Mouse (Mus musculus) forebrain, embryonic 14.5 days (tissue): Measurements from ENCODE around the gene Wnt3a. TPM values are rescaled to one million over a fixed set of nuclear protein-coding genes. Genes with fewer than 3 reads are reported as not detected.
"Not testable (repeated sequence)": the region's sequence is repeated elsewhere in the genome, so short reads cannot be mapped to it uniquely, and the experiment has no call there.

ENCODE experiments used
- ATAC-seq: fragments of 200-750 bp; cut with Nextera tagmentation; 2 replicates; pipeline ENCODE4 v1.8.0; 2017; ENCODE audit warnings: mild to moderate bottlenecking, moderate library complexity
- DNase-seq: peaks from one replicate; pipeline ENCODE4 v3.0.0-alpha.2; 2015; ENCODE audit warnings: low spot score
- H3K27ac ChIP-seq: fragments of 300-500 bp; sonication (generic); 2 replicates; pipeline ENCODE4 v1.5.1; 2014; ENCODE audit warnings: low read depth, mild to moderate bottlenecking, control low read depth, low read length, moderate library complexity
- H3K27me3 ChIP-seq: fragments of 300-500 bp; sonication (generic); replicated peaks from 2 replicates; pipeline ENCODE4 v1.6.1; 2014; ENCODE audit warnings: low read length, control low read depth, mixed read lengths; ENCODE audit not compliant: control insufficient read depth, insufficient read depth
- H3K36me3 ChIP-seq: fragments of 300-500 bp; sonication (generic); 2 replicates; pipeline ENCODE4 v1.6.1; 2014; ENCODE audit warnings: low read length, control low read depth; ENCODE audit not compliant: control insufficient read depth, insufficient read depth
- H3K4me1 ChIP-seq: fragments of 300-500 bp; sonication (generic); 2 replicates; pipeline ENCODE4 v1.6.1; 2014; ENCODE audit warnings: antibody characterized with exemption, low read length, control low read depth; ENCODE audit not compliant: control insufficient read depth, insufficient read depth
- H3K4me2 ChIP-seq: fragments of 300-500 bp; sonication (generic); 2 replicates; pipeline ENCODE4 v1.6.1; 2014; ENCODE audit warnings: mild to moderate bottlenecking, control low read depth, low read length
- H3K4me3 ChIP-seq: fragments of 300-500 bp; sonication (generic); 2 replicates; pipeline ENCODE4 v1.5.1; 2014; ENCODE audit warnings: low read depth, low read length, control low read depth
- H3K9ac ChIP-seq: fragments of 300-500 bp; sonication (generic); 2 replicates; pipeline ENCODE4 v1.6.1; 2014; ENCODE audit warnings: mild to moderate bottlenecking, low read length, control low read depth, moderate library complexity
- H3K9me3 ChIP-seq: fragments of 300-500 bp; sonication (generic); replicated peaks from 2 replicates; pipeline ENCODE4 v1.6.1; 2016; ENCODE audit warnings: low read length, control low read depth, mixed read lengths; ENCODE audit not compliant: control insufficient read depth
- WGBS: fragments of 180-500 bp; shearing (Covaris S2); extraction: QIAGEN DNeasy Blood & Tissue Kit; methylation state at CpG from one replicate; pipeline ENCODE4 v1.1.7; 2014; 5-methylcytosine and 5-hydroxymethylcytosine counted together
- polyA plus RNA-seq: library from polyadenylated mRNA; unstranded; fragments of >200 nt; fragmentation: Nextera tagmentation; extraction: Ambion mirVana; gene quantifications from 2 replicates; pipeline ENCODE4 v1.2.1, GENCODE M21; 2014

Gene Wnt3a
- polyA plus RNA-seq, 1 experiment from 2014 or later: 1.1 TPM

DNA sequence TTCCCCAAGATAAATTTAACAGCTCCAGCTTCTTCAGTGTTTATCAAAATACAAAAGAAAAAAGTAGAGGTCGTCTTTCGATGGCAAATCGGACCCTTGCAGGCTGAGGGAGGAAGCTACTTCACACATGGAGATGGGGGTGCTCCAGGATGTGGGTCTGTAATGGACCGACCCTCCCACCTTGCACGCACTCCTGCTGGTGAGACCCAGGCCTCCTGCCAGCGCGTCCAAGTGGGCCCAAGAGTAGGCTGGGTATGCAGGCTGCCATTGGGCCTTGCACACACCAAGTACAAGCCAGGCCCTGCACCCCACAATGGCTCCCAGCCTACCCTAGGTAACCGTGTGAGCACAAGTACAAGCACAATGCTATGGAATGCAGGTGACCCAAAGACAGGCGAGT lies 79.0 kb downstream of the Wnt3a start:
- H3K9me3 ChIP-seq, DNase-seq, H3K4me3 ChIP-seq, ATAC-seq, H3K4me2 ChIP-seq, H3K4me1 ChIP-seq, H3K27ac ChIP-seq, H3K27me3 ChIP-seq, H3K9ac ChIP-seq: not testable (repeated sequence)
- H3K36me3 ChIP-seq: peaks cover 50% of the 10 kb centered on the region
- WGBS: 94% methylated on average over 9 of the region's 9 CpGs

DNA sequence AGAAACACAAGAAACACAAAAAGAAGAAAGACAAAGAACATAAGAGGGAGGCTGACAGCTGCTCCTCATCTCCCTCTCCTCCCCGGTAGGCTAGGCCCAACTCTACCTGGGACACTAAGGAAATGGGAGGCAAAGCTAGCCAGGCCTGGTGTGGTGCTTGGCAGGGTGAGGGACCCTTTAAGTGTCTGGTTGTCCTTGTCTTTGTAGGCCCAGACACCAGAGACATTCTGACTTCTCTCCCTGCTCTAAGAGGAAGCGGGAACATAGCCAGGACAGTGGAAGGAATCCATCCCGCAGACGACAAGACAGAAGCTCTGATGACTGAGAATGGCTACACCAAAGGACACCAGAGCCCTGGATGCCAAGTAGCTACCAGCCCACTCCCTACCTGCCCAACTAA lies 80.5 kb downstream of the Wnt3a start:
- Histone ChIP-seq H3K4me2 (no peak overlapping the region), H3K36me3 (peaks cover 62% of the 10 kb centered on the region), H3K27me3 (no peaks in the 10 kb centered on the region), H3K4me3 (no peak overlapping the region), H3K27ac (no peak overlapping the region), H3K9ac (no peak overlapping the region), H3K9me3 (no peaks in the 10 kb centered on the region), H3K4me1 (peaks cover 5% of the 10 kb centered on the region; the same call in 1 of the 2 replicates)
- ATAC-seq (no peak), DNase-seq (no peak)
- WGBS: 79% methylated on average over 4 of the region's 4 CpGs

DNA sequence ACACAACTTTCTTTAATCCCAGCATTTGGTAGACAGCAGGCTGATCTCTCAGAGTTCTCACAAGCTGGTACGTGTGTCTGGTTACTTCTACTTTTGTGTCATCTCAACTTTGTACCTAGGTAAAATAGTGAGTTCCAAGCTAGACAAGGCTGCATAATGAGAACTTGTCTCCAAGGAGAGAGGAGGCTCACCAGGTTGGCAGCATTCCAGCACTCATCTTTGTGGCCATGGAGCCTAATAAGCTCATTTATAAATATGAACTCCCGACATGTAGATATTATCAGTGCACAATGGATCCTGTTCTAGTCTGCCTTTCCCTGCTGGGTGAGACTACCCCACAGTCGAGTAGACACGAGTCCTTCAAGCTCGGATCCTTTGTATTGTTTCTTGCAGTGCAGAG lies 81.0 kb downstream of the Wnt3a start:
- H3K27ac ChIP-seq: no peak overlapping the region
- H3K9ac ChIP-seq: no peak overlapping the region
- WGBS: 65% methylated on average over 5 of the region's 5 CpGs

DNA sequence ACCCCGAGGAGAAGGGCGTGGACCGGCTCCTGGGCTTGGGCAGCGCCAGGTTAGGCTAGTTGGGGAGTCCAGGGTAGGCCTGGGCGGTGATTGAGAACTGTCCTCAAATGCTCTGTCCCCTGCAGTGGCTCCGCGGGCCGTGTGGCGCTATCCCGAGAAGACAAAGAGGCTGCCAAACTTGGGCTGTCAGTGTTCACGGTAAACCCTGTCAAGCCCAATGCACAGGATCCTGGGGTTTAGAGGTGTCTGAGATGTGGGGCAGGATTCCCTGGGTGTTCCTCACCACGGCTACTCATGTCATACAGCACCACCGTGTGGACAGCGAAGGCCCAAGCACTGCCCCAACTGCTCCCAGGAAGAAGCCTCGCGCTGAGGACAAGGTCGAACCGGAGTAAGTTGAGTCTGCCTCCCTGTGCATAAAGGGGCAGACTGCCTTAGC lies 81.5 kb downstream of the Wnt3a start:
- DNase-seq: peak; percentile 66
- Histone ChIP-seq H3K4me2 (peak overlapping the region; percentile 73), H3K4me1 (peaks cover 5% of the 10 kb centered on the region; the same call in 1 of the 2 replicates), H3K36me3 (peaks cover 61% of the 10 kb centered on the region), H3K9ac (peak overlapping the region; percentile 87), H3K27ac (peak overlapping the region; percentile 87; the same call in 1 of the 2 replicates), H3K27me3 (no peaks in the 10 kb centered on the region), H3K4me3 (peak overlapping the region; percentile 78), H3K9me3 (no peaks in the 10 kb centered on the region)
- ATAC-seq: peak; percentile 32
- 12% methylated on average over 18 of the region's 18 CpGs for WGBS

More for the DNA sequence above, 81.0 kb downstream of the Wnt3a start:
- Histone ChIP-seq H3K4me2 (peak overlapping the region; percentile 73; the same call in 1 of the 2 replicates), H3K27me3 (no peaks in the 10 kb centered on the region), H3K4me1 (peaks cover 5% of the 10 kb centered on the region; the same call in 1 of the 2 replicates), H3K4me3 (no peak overlapping the region), H3K36me3 (peaks cover 61% of the 10 kb centered on the region), H3K9me3 (no peaks in the 10 kb centered on the region)
- DNase-seq: no peak
- ATAC-seq: no peak

DNA sequence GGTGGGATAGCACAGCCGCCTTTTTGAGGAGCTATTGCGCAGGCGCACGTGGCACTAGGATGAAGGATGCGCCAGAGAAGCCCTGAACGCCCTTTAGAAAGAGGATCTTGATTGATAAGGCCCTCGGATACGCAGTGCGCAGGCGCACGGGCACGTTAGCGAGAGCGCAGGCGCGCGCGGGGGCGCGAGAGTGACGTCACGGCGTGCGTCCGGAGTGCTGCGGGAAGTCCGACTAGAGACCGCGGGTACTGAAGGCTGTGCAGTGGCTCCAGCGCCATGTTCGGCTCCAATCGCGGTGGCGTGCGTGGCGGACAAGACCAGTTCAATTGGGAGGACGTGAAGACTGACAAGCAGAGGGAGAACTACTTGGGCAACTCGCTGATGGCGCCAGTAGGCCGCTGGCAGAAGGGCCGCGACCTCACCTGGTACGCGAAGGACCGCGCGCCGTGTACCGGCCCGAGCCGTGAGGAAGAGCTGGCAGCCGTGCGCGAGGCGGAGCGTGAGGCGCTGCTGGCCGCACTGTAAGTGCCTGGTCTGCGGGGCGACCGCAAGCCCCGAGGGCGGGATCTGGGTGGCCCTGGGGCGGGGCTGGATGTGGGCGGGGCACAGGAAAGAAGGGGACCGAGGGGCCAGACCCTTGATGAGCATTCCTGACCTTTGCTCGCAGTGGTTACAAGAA lies 82.3 kb downstream of the Wnt3a start, which contains the start of gene 2310033P09Rik:
TSS of gene 2310033P09Rik (plus strand) at position 169 of the 679 bp plus-strand sequence.
- H3K9ac ChIP-seq: peak within 1 kb of the TSS; percentile 87
- ATAC-seq (peak; percentile 92), DNase-seq (peak; percentile 98)
- peaks cover 5% of the 10 kb centered on the region; the same call in 1 of the 2 replicates for H3K4me1 ChIP-seq
- peak within 1 kb of the TSS; percentile 78 for H3K4me3 ChIP-seq
- peaks cover 57% of the 10 kb centered on the region for H3K36me3 ChIP-seq
- H3K9me3 ChIP-seq: no peaks in the 10 kb centered on the region
- H3K27ac ChIP-seq: peak within 1 kb of the TSS; percentile 87
- no peaks in the 10 kb centered on the region for H3K27me3 ChIP-seq
- WGBS: under 1% methylated on average over 67 of the region's 67 CpGs
- peak within 1 kb of the TSS; percentile 73 for H3K4me2 ChIP-seq

DNA sequence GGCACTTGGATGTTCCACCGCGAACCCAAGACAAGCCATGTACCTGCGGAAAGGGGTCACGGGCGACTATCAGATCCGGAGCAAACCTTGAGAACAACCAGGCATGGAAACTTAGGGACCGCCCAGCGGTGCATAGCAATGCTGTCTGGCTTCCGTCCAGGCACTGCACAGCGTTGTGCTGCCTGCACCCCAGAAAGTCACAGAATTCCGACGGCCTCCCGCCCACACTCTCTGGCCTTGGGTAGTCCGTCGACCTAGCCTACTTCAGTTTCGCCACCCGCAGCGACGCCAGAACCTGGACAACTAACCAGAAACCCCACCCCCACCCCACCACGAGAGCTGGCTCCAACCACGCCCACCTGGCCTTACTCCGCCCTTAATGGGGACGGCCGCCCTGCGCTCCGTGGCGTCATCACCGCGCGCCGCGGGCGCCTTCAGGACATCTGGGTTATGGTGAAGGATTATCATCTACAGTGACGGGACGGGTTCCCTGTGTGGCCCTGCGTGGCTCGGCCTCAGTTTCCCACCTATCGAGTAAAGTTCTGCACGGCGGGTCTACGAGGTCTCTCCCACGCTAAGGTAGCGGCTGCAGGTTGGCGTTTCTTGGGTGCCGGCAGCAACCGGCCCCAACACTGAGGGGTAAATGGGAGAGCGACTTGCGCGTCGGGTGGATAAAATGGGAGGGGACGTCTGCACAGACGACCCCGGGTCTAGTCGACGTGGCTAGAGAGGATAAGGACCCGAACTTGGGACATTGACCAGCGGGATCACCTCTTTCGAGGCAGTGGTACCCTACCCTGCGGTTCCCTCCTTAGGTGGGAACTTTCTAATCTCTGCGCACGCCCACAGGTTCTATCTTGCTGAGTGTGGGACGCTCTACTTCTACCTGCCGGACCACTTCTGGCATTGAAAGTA lies 88.2 kb downstream of the Wnt3a start, which contains the start of gene Mrpl55:
TSS of gene Mrpl55 (plus strand) at position 406 of the 915 bp plus-strand sequence.
- Histone ChIP-seq H3K27ac (0 out of 2 replicates have a peak within 1 kb of the TSS, but pooled peaks have one; percentile 35), H3K27me3 (no peaks in the 10 kb centered on the region), H3K9me3 (no peaks in the 10 kb centered on the region), H3K9ac (peak within 1 kb of the TSS; percentile 76), H3K36me3 (peaks cover 27% of the 10 kb centered on the region), H3K4me1 (peaks cover 11% of the 10 kb centered on the region), H3K4me2 (peak within 1 kb of the TSS; percentile 80), H3K4me3 (peak within 1 kb of the TSS; percentile 87)
- under 1% methylated on average over 63 of the region's 63 CpGs for WGBS
- ATAC-seq: peak; percentile 95
- DNase-seq: peak; percentile 97

DNA sequence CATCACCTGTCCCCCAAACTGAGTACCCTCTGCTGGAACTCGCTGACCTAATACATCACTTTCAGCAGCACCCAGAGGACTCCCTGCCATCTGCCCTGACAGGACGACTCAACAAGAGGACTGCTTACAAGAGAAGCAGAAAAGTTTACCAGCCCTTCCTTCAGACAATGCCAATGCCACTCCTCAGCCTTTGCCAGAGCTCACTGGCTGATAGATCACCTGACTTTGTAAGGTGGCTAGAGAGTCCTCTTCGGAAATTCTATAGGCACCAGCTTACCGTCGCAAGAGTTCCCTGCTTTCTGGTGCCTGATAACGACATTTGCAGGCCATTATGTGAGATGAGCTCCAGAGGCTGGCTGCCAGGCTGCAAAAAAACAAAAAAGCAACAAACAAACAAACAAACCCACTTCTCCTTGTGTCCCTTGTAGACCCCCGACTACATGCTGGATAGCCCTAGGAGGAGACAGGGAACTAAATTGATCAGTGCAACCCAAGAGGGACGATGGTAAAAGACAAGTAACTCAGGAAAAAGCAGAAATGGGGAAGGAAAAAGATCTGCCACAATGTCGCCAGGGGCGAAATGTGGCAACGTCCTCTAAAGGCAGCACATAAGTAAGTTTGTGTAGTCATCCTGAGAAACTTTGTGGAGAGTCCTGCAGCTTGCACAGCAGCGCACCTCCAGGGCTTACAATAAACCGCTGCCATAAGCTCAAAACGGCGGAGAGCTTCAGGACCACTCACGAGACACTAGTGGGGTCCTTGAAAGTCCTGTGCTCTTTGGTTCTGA lies 89.1 kb downstream of the Wnt3a start:
- Histone ChIP-seq H3K27ac (no peak overlapping the region), H3K4me1 (peaks cover 11% of the 10 kb centered on the region), H3K4me3 (peak overlapping the region; percentile 87), H3K9me3 (no peaks in the 10 kb centered on the region), H3K9ac (peak overlapping the region; percentile 76), H3K4me2 (peak overlapping the region; percentile 80), H3K36me3 (peaks cover 23% of the 10 kb centered on the region), H3K27me3 (no peaks in the 10 kb centered on the region)
- ATAC-seq: peak; percentile 13
- no peak for DNase-seq
- WGBS: 37% methylated on average over 16 of the region's 16 CpGs
